Mouse (Mus musculus): ENCODE data around the gene Defb36. TPM values are rescaled to one million over a fixed set of nuclear protein-coding genes. Genes with fewer than 3 reads are reported as not detected.

Gene Defb36
- total RNA-seq (2017) = not detected in 3 replicates

GRCm38 (mm10) chr2:152604057-152604456 lies at the start of gene Defb36:
Gene Defb36, plus strand, starts transcription at chr2:152604327.
- no peak for ATAC-seq (replicated peaks; ENCODE audit: insufficient number of reproducible peaks, low FRiP score, low TSS enrichment, poor library complexity, severe bottlenecking)

GRCm38 (mm10) chr2:152556655-152557054 lies 47.5 kb upstream of the Defb36 start:
- ATAC-seq (replicated peaks; ENCODE audit: insufficient number of reproducible peaks, low FRiP score, low TSS enrichment, poor library complexity, severe bottlenecking) = no peak

GRCm38 (mm10) chr2:152569038-152569437 lies 35.1 kb upstream of the Defb36 start, which contains the start of gene Gm17416:
Gene Gm17416, plus strand, starts transcription at chr2:152569338.
- ATAC-seq (replicated peaks; ENCODE audit: insufficient number of reproducible peaks, low FRiP score, low TSS enrichment, poor library complexity, severe bottlenecking) = no peak

- ATAC-seq (replicated peaks; ENCODE audit: insufficient number of reproducible peaks, low FRiP score, low TSS enrichment, poor library complexity, severe bottlenecking) = no peak
Observed at GRCm38 (mm10) chr2:152569881-152570280, 34.2 kb upstream of the Defb36 start.

GRCm38 (mm10) chr2:152570313-152570712 lies 33.8 kb upstream of the Defb36 start:
- no peak for ATAC-seq (replicated peaks; ENCODE audit: insufficient number of reproducible peaks, low FRiP score, low TSS enrichment, poor library complexity, severe bottlenecking)

- no peak for ATAC-seq (replicated peaks; ENCODE audit: insufficient number of reproducible peaks, low FRiP score, low TSS enrichment, poor library complexity, severe bottlenecking)
Observed at GRCm38 (mm10) chr2:152572114-152572794, 31.9 kb upstream of the Defb36 start, which contains the start of gene Defb21. Gene Defb21, plus strand, starts transcription at chr2:152572744.

- ATAC-seq (replicated peaks; ENCODE audit: insufficient number of reproducible peaks, low FRiP score, low TSS enrichment, poor library complexity, severe bottlenecking) = no peak
Observed at GRCm38 (mm10) chr2:152573484-152573883, 30.6 kb upstream of the Defb36 start.

GRCm38 (mm10) chr2:152580107-152580506 lies 24.0 kb upstream of the Defb36 start, which contains the start of gene Defb19:
Gene Defb19, minus strand, starts transcription at chr2:152580312.
- no peak for ATAC-seq (replicated peaks; ENCODE audit: insufficient number of reproducible peaks, low FRiP score, low TSS enrichment, poor library complexity, severe bottlenecking)

- no peak for ATAC-seq (replicated peaks; ENCODE audit: insufficient number of reproducible peaks, low FRiP score, low TSS enrichment, poor library complexity, severe bottlenecking)
Observed at GRCm38 (mm10) chr2:152580612-152581011, 23.5 kb upstream of the Defb36 start.

- ATAC-seq (replicated peaks; ENCODE audit: insufficient number of reproducible peaks, low FRiP score, low TSS enrichment, poor library complexity, severe bottlenecking) = no peak
Observed at GRCm38 (mm10) chr2:152586926-152587560, 17.1 kb upstream of the Defb36 start.

- no peak for ATAC-seq (replicated peaks; ENCODE audit: insufficient number of reproducible peaks, low FRiP score, low TSS enrichment, poor library complexity, severe bottlenecking)
Observed at GRCm38 (mm10) chr2:152588450-152588849, 15.7 kb upstream of the Defb36 start.

- ATAC-seq (replicated peaks; ENCODE audit: insufficient number of reproducible peaks, low FRiP score, low TSS enrichment, poor library complexity, severe bottlenecking) = no peak
Observed at GRCm38 (mm10) chr2:152589021-152589420, 15.1 kb upstream of the Defb36 start.

- no peak for ATAC-seq (replicated peaks; ENCODE audit: insufficient number of reproducible peaks, low FRiP score, low TSS enrichment, poor library complexity, severe bottlenecking)
Observed at GRCm38 (mm10) chr2:152599299-152599698, 4.8 kb upstream of the Defb36 start, which contains the start of gene Defb45. Gene Defb45, minus strand, starts transcription at chr2:152599399.

- no peak for ATAC-seq (replicated peaks; ENCODE audit: insufficient number of reproducible peaks, low FRiP score, low TSS enrichment, poor library complexity, severe bottlenecking)
Observed at GRCm38 (mm10) chr2:152600076-152600475, 4.1 kb upstream of the Defb36 start.

GRCm38 (mm10) chr2:152601275-152601960 lies 2.7 kb upstream of the Defb36 start:
- no peak for ATAC-seq (replicated peaks; ENCODE audit: insufficient number of reproducible peaks, low FRiP score, low TSS enrichment, poor library complexity, severe bottlenecking)

- ATAC-seq (replicated peaks; ENCODE audit: insufficient number of reproducible peaks, low FRiP score, low TSS enrichment, poor library complexity, severe bottlenecking) = no peak
Observed at GRCm38 (mm10) chr2:152607746-152608145, 3.6 kb downstream of the Defb36 start.

- ATAC-seq (replicated peaks; ENCODE audit: insufficient number of reproducible peaks, low FRiP score, low TSS enrichment, poor library complexity, severe bottlenecking) = no peak
Observed at GRCm38 (mm10) chr2:152608719-152609118, 4.6 kb downstream of the Defb36 start.

- no peak for ATAC-seq (replicated peaks; ENCODE audit: insufficient number of reproducible peaks, low FRiP score, low TSS enrichment, poor library complexity, severe bottlenecking)
Observed at GRCm38 (mm10) chr2:152612193-152612592, 8.1 kb downstream of the Defb36 start.

GRCm38 (mm10) chr2:152615563-152615962 lies 11.4 kb downstream of the Defb36 start:
- peak; percentile 66 for ATAC-seq (replicated peaks; ENCODE audit: insufficient number of reproducible peaks, low FRiP score, low TSS enrichment, poor library complexity, severe bottlenecking)
